Mouse (Mus musculus): ENCODE results near the gene Glis1.

- no peak for TF ChIP-seq EP300 (IDR thresholded peaks at IDR 0.05; ENCODE audit: low read depth)
- TF ChIP-seq CTCF (IDR thresholded peaks at IDR 0.05; ENCODE audit: low read depth) = no peak
Observed at GRCm38 (mm10) chr4:107660649-107661048, 226.3 kb downstream of the Glis1 start.

All from liver, embryonic 14.5 days (tissue).